Mouse (Mus musculus) T-cell, adult 2 months (primary cell): ENCODE results near the gene Tulp1.
"Not testable (repeated sequence)": the region's sequence is repeated elsewhere in the genome, so short reads cannot be mapped to it uniquely, and the experiment has no call there.

ENCODE experiments used
- DNase-seq: peaks from one replicate; pipeline ENCODE4 v3.0.0; 2022; ENCODE audit warnings: low spot score

Gene Tulp1

GRCm38 (mm10) chr17:28340578-28340977, 24.4 kb downstream of the Tulp1 start:
- DNase-seq = no peak

DNA sequence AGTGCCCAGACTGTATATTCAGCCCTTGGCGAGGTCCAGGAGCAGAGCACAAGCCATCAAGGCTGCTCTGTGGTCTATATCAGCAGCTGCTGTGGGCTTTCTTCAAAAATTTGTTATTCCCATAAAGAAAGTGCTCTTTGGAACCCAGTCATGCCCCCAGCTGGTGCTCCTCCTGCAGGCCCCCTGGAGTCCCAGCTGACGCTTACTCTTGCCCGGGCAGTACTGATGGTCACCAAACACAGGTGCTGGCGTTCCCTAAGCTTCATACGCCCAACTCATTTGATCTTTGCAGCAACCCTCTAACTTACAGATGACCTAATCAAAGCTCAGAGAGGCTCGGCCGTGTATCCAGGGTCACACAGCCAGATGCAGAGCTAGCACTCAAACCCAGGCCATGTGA, 27.5 kb downstream of the Tulp1 start:
- DNase-seq = no peak

GRCm38 (mm10) chr17:28335267-28335666, 29.8 kb downstream of the Tulp1 start:
- DNase-seq = no peak

GRCm38 (mm10) chr17:28332915-28333546, 32.0 kb downstream of the Tulp1 start:
- no peak for DNase-seq

- no peak for DNase-seq
Measured at GRCm38 (mm10) chr17:28332113-28332914, 32.7 kb downstream of the Tulp1 start.

DNA sequence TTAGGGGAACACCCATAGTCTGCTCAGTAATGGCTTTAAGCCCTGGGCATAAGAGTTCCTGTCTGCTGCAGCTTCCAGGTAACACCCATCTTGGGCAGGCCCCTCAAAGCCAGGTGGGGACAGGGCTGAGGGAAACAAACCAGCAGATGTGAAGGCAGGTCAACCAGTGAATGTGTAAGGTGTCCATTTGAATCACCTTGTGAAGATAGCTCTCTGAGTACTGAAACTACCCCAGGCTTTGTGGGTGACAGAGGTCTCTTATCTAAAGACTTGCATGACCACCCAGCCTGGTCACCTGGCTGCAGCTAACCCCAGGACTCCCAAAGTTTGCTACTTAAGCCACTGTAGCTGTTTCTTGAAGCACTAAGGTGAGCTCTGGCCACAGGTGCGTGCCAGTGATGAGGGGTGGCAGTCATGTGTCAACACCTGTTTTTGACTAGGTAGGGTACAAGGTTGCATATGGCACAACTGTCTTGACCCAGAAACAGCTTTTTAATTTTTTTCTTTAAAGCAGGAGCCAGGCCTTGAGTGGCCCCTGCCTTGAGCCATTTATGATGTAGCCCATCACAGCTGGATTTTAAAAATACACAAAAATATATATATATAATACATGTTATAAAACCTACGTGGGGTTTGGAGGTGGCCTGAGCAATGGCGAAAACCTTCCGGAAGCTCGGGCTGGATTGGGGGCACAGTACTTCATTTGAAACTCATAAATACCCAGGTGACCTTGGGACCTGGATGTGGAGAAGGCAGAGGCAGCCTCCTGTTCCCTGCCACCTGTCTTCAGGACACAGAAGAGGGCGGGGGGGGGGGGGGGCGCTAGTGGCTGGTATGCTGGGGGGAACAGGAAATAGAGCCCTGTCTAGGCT, 33.5 kb downstream of the Tulp1 start:
- DNase-seq = no peak

DNA sequence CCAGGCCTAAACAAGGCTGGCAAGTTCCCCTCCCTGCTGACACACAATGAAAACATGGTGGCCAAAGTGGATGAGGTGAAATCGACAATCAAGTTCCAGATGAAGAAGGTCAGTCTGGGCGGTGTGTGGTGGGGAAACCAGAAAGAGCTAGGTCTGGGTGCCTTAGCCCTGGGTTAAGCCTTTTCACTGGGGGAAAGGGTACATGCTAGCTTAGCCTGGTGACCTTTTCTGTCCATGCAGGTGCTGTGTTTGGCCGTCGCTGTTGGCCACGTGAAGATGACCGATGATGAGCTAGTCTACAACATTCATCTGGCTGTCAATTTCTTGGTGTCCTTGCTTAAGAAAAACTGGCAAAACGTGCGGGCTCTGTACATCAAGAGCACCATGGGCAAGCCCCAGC, 34.4 kb downstream of the Tulp1 start:
- DNase-seq = not testable (repeated sequence)

GRCm38 (mm10) chr17:28330232-28330546, 34.8 kb downstream of the Tulp1 start:
- no peak for DNase-seq

GRCm38 (mm10) chr17:28329503-28330231, 35.4 kb downstream of the Tulp1 start:
- no peak for DNase-seq

DNA sequence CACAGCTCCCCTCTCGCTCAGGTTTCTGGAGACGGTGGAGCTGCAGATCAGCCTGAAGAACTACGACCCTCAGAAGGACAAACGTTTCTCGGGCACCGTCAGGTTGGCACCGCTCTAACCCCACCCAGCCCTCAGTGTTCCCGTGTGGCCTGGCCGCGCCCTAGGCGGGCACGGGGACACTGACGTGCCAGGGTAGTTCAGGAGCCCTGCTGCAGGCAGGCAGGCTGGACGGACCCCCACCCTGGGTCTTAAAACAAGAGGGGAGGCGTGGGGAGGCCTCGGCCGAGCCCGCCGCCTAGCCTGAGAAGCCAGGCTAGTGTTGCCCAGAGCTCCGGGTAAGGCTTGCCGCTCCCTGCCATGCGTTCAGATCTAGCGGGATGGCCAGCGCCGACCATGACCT, 36.1 kb downstream of the Tulp1 start:
- DNase-seq = no peak

- DNase-seq = peak; percentile 96
Measured at GRCm38 (mm10) chr17:28328366-28328928, 36.6 kb downstream of the Tulp1 start, which contains the start of gene Rpl10a. Gene Rpl10a (plus strand): TSS chr17:28328471.

GRCm38 (mm10) chr17:28327673-28328325, 37.2 kb downstream of the Tulp1 start:
- DNase-seq = no peak

DNA sequence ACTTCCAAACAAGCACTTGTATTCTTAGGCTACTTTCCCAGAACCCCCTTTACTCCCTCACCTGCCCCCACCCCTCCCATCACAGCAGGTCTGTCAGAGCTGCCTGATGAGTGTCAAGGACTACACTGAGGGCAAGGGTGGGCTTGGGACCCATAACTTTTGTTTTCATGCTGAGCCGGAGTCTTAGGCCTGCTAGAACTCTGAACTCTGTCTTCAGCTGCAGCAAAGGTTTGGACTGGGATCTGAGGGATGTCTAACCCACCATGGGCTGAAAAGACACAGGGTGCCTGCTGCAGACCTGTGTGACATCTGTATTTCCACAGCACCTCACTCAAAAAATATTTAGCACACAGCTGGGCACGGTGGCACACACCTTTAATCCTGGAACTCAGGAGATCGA, 38.1 kb downstream of the Tulp1 start:
- no peak for DNase-seq

DNA sequence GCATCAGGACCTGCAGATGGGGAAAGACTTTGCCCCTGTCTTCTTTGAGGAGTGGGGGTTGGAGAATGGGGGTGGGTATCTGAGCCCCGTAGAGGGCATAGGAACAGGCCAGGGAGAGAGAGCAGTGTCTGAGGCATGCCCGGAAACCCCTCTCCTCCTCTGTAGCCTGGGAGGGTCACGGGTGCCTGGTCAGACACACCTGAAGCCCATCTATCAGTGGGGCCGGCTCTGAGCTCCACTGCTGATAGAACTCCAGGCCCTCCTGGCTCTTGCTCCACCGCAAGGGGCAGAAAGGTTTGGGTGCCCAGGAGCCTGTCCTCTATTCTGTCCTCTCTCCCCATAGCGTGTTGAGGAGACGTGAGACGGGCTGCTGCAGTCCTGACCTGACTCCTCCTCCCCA, 39.3 kb downstream of the Tulp1 start:
- DNase-seq = no peak

DNA sequence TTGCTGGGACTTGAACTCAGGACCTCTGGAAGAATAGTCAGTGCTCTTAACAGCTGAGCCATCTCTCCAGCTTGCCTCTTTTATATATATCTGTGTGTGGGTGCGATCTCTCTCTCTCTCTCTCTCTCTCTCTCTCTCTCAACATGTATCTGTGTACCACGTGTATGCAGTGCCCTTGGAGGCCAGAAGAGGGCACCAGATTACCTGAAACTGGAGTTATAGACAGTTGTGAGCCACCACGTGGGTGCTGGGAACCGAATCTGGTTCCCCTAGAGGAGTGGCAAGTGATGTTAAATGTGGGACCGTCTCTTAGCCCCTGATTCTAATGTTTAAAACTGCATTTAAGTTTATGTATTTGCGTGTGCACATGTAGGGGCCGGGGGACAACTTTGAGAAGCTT, 40.6 kb downstream of the Tulp1 start:
- DNase-seq = not testable (repeated sequence)

- no peak for DNase-seq
Measured at GRCm38 (mm10) chr17:28323786-28324185, 41.2 kb downstream of the Tulp1 start.

GRCm38 (mm10) chr17:28321700-28322099, 43.3 kb downstream of the Tulp1 start:
- DNase-seq = no peak

GRCm38 (mm10) chr17:28317725-28318124, 47.3 kb downstream of the Tulp1 start:
- no peak for DNase-seq

GRCm38 (mm10) chr17:28317091-28317490, 47.9 kb downstream of the Tulp1 start:
- no peak for DNase-seq

DNA sequence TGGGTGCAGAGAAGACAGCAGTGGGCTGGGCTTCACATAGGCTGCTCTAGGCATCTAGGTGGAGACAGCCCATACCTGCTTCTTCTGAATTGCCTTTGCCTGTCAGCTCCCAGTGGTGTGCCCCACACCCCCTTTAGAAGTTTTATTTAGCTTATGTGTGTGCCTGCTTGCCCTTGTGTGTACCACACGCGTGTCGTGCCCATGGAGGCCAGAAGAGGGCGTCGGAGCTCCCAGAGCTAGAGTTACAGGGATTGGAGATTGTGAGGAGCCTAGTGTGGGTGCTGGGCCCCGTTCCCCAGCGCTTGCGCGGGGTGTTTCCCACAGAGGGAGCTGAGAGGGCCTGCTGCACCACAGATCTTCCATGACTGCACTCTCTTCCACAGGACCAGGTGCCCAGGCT, 48.5 kb downstream of the Tulp1 start:
- DNase-seq = no peak

DNA sequence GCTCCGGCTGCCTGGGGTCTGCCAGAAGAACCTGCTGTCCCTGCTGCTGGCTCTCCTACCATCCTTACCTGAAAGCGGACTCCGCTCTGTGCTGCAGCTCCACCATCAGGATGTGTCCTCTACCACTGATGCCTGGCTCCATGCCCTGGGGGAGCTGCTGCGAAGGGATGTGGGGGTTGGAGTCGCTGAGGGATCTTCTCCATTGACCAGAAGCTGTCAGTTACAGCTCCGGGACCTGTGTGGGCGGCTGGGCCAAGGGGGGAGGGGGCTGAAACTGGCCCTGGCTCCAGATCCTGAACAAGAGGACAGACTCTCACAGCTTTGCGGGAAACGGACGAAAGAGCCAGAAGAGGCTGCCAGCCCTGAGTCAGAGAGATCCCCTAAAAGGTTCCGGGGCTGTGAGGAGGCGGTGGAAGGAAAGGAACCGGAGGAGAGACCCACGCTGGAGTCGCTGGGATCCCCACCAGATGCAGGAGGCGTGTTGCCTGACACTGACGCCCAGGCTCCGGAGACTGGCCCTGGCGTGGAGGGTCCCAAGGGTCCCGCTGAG, 49.3 kb downstream of the Tulp1 start:
- no peak for DNase-seq
